Mouse (Mus musculus) retina, postnatal 7 days (tissue): ENCODE measurements around the gene Ankrd50.

ENCODE experiments used
- DNase-seq: peaks from one replicate; pipeline ENCODE4 v3.0.0-alpha.2; 2012; ENCODE audit warnings: low read depth, low spot score

Gene Ankrd50

DNA sequence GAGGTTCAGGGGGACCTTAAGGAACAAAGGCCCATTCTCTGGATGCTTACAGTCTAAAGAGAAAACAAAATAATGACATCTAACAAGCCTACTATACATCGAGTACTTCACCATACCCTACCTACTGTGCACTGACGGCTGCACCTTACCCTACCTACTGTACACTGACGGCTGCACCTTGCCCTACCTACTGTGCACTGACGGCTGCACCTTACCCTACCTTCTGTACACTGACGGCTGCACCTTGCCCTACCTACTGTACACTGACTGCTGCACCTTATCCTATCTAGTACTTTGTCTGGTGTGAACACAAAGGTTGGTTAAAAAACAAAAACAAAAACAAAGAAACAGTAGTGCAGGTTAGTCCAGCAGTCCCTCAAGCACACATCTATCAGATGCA is 18.5 kb downstream of the Ankrd50 start:
- DNase-seq, result no peak

- DNase-seq, result no peak
These were observed 21.5 kb downstream of the Ankrd50 start for GRCm38 (mm10) chr3:38463149-38463548.

- DNase-seq, result no peak
These were observed 22.9 kb downstream of the Ankrd50 start for GRCm38 (mm10) chr3:38461742-38462141.

- DNase-seq, result no peak
These were observed 24.4 kb downstream of the Ankrd50 start for GRCm38 (mm10) chr3:38460250-38460624.

GRCm38 (mm10) chr3:38459507-38460249 is 25.0 kb downstream of the Ankrd50 start:
- DNase-seq, result no peak

DNA sequence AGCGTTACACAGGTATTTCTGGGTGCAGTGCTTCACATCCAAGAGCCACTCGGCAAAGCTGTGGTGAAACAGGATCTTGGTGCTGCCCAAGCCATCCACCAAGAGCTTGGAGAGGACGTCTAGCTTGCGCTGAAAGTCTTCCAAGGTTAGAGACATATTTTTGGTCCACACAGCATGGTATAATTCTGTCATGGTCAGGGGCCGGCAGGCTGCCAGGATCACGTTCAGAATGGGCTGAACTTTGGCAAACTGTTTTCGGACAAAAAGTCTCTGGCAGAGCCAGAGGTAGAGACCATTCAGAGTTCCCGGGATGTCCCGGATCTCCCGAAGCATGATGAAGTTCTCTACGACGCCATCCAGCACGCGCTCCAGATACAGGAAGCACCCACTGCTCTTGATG is 27.6 kb downstream of the Ankrd50 start:
- no peak for DNase-seq

DNA sequence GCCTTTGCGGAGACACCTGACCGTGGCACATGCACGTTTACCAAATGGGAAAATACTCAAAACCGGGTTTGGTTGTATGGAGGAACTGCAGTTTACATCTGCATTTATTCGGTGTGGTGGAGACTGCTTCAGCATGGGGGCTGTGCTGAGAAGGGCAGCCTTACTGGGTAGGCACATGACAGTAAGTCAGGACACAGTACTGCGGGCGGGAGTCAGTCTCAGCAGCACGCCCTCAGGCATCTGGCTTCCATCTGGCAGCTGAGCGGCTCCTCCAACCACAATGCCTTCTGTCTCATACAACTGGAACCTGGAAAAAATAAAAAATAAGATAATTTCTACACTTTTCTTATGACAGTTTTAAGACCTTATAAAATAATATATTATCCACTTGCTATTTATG is 32.4 kb downstream of the Ankrd50 start:
- DNase-seq, result no peak

GRCm38 (mm10) chr3:38446586-38446985 is 38.1 kb downstream of the Ankrd50 start:
- no peak for DNase-seq

- DNase-seq, result no peak
These were observed 40.8 kb downstream of the Ankrd50 start for GRCm38 (mm10) chr3:38443875-38444274.

GRCm38 (mm10) chr3:38440564-38440991 is 44.1 kb downstream of the Ankrd50 start:
- DNase-seq, result no peak

DNA sequence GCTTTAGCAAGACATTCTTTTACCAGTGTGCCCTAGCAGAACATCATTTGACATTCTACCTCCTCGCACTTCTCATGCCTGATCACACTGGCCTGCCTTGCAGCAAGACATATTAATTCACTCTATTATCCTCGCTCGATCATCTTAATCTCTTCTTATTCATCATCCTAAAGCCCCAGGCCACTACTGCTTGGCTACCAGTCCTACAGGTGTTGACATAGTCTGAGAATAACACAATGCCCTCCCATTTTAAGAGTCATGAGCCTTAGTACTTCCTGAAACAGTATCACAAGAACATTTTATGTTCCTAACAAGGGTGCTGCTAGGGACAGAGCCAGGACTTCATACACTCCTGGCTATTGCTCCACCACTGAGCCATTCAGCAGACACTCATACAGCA is 48.0 kb downstream of the Ankrd50 start:
- no peak for DNase-seq

GRCm38 (mm10) chr3:38435828-38436227 is 48.8 kb downstream of the Ankrd50 start:
- DNase-seq, result no peak

DNA sequence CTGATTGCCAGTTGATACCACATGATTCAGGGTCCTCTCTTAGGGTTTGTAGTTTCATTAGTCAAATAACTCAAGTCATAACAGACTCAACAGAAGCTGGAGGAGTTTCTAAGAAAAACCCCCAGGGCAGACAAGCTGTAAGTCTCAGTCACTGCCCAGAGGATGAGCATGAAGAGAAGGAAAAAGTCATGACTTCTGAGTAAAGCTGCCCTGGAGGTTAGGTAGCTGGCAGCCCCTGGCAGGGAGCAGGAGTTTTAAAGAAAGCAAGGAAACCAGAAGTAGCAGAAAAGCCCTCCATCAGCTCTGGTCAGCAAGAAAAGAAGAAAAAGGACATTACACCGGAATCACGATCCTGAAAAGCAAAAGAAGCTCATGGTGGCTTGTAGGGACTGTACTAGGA is 50.2 kb downstream of the Ankrd50 start:
- DNase-seq, result no peak

GRCm38 (mm10) chr3:38433495-38434464 is 50.9 kb downstream of the Ankrd50 start:
- no peak for DNase-seq

- DNase-seq, result no peak
These were observed 53.2 kb downstream of the Ankrd50 start for GRCm38 (mm10) chr3:38431461-38431860.

DNA sequence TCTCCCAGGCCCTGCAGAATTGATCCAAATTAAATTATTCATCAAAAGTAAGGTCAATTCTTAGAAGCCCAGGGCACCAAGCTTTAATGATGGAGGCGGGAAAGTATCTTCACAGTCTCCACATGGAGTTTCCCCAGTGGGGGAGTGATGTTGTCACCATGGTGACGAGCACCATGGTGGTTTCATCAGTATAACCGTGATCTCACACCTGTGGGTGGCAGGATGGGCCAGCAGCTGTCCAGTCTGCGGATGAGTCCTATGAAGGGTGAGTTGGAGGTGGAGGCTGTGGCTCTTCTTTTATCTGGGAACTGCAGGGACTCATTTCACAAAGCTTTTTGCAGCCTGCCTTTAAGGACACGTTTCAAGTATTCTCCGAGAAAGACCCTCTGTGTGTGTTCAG is 53.6 kb downstream of the Ankrd50 start:
- no peak for DNase-seq

DNA sequence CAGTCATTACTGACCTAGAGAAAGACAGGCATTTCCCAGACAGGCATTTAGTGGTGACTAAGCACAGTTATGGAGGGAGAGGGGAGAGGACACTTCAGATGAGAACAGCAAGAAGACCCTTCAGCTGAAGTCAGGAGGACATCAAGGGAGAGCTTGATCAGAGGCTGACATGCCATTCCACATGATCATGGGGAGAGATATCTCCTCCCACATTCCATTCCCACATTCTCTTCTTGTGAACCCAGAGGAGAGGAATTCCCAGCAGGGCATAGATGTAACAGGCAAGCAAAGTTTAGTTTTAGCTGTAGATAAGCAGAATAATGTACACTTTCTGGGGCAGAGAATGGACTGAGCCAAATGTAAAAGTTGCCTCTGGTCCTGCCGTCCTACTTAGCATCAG is 57.4 kb downstream of the Ankrd50 start:
- DNase-seq, result no peak

- DNase-seq, result no peak
These were observed 60.7 kb downstream of the Ankrd50 start for GRCm38 (mm10) chr3:38423966-38424365.

DNA sequence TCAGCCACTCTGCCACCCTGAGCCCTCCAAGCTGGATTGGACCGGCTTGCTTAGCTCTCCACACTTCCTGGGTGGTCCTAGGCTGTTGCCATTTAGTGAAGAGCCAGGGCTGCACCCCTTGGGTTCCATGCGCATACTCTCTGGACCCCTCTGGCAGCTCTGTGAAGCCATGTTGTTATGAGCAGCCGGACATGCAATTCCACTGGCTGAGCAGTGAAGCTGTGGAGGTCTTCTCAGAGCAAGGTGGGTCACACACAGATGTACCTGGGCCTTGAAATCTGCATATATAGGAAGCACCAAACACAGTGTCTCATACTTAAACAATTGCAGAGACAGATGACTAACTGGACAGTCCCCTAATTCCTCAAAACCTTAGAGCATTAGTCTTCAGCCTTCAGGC is 64.7 kb downstream of the Ankrd50 start:
- no peak for DNase-seq

- no peak for DNase-seq
These were observed 69.2 kb downstream of the Ankrd50 start for GRCm38 (mm10) chr3:38415292-38415930.
